Mouse (Mus musculus) right cerebral cortex, postnatal 14 days (tissue): ENCODE data around the gene Cldn34b3.
"Not testable (repeated sequence)": the region's sequence is repeated elsewhere in the genome, so short reads cannot be mapped to it uniquely, and the experiment has no call there.

ENCODE experiments used
- DNase-seq: peaks from one replicate; pipeline ENCODE4 v3.0.0; 2022

The Cldn34b3 gene

DNA sequence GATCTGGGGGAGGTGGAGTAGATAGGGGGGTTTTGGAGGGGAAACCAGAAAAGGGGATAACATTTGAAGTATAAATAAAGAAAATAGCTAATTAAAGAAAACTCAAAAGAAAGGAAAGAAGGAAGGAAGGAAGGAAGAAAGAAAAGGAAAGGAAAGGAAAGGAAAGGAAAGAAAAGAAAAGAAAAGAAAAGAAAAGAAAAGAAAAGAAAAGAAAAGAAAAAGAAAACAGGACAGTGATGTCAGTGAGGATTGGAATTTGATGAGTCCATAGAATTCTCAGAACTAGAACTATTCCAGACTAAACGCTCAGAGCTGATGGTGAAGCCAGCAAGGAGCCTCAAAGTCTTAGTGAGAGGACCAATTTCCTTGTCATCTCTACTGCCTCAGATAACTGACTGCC lies at the start of gene Cldn34b3:
TSS of gene Cldn34b3 (plus strand) at position 301 of the 400 bp plus-strand sequence.
- not testable (repeated sequence) for DNase-seq
